Mouse (Mus musculus) gonadal fat pad, adult 2 months (tissue): Measurements from ENCODE around the gene Gm5286. TPM values are rescaled to one million over a fixed set of nuclear protein-coding genes. Genes with fewer than 3 reads are reported as not detected.
"Not testable (repeated sequence)": the region's sequence is repeated elsewhere in the genome, so short reads cannot be mapped to it uniquely, and the experiment has no call there.

Experiments
- DNase-seq: peaks from one replicate; pipeline ENCODE4 v3.0.0-alpha.2; 2012; ENCODE audit warnings: low read depth
- polyA plus RNA-seq: library from polyadenylated mRNA; depleted of rRNA; stranded (reverse); fragments of >200 nt; gene quantifications from 2 replicates; pipeline ENCODE4 v1.2.3, GENCODE M21; 2012; rRNA removed

Gene Gm5286
- not detected in 2 replicates for polyA plus RNA-seq

DNA sequence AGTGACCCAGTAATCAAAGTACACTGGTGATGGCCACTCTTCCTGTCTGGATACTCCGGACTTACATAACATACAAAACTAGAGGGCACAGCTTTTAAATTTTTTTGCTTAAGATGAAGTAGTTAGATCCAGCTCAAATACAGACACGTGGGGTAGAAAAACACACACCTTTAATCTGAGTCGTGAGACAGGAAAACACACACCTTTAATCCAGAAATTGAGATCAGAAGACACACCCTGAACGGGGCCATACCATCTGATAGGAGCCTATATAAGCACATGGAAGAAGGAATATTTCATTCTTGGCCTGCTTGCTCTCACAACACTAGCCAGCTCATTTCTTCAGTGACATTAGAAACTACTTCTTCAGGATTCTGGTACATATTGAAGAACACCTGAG lies at the start of gene Gm5286:
Gene Gm5286 (plus strand): TSS at position 301 of the 400 bp plus-strand sequence.
- not testable (repeated sequence) for DNase-seq

DNA sequence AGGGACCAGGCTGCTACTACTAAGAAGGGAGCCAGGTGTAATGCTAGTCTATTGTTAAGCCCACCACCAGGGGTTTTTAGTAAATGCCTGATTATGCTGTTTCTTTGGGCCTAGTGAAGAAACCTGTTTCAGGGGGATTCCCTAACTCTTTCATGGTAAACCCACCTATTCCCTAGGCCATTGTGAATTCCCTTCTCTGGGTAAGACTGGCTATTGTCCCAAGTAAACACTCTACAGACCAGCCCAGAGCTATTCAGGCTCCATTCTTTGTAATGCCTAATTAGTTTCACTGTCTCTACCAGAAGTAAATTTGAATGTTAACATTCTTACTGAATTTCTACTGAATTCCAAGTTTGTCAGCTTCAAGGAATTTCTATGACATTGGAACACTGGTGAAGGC lies 29.2 kb upstream of the Gm5286 start:
- not testable (repeated sequence) for DNase-seq

DNA sequence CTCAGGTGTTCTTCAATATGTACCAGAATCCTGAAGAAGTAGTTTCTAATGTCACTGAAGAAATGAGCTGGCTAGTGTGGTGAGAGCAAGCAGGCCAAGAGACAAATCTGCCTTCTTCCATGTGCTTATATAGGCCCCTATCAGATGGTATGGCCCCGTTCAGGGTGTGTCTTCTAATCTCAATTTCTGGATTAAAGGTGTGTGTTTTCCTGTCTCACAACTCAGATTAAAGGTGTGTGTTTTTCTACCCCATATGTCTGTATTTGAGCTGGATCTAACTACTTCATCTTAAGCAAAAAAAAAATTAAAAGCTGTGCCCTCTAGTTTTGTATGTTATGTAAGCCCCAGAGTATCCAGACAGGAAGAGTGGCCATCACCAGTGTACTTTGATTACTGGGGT lies 18.4 kb upstream of the Gm5286 start, which contains the start of gene Gm10696:
Gene Gm10696 (minus strand): TSS at position 101 of the 400 bp plus-strand sequence.
- DNase-seq, result not testable (repeated sequence)

Other genes starting within 250 kb of the Gm5286 start
- gene Tdpoz5, start 235.4 kb upstream of the Gm5286 start, polyA plus RNA-seq, result not detected in 2 replicates
- not detected in 2 replicates for gene Gm9125, start 141.8 kb upstream of the Gm5286 start, polyA plus RNA-seq
- not detected in 2 replicates for gene Gm10697, start 124.1 kb upstream of the Gm5286 start, polyA plus RNA-seq
- gene Gm10696, start 18.5 kb upstream of the Gm5286 start, polyA plus RNA-seq, result not detected in 2 replicates
- not detected in 2 replicates for gene Gm4778, start 67.3 kb downstream of the Gm5286 start, polyA plus RNA-seq
- 4.8 and 6.8 TPM in 2 replicates for gene Them4, start 113.4 kb downstream of the Gm5286 start, polyA plus RNA-seq
- gene Them5, start 145.4 kb downstream of the Gm5286 start, polyA plus RNA-seq, result 0.09 and 0.16 TPM in 2 replicates
- 0.42 and 0.69 TPM in 2 replicates for gene C2cd4d, start 165.7 kb downstream of the Gm5286 start, polyA plus RNA-seq
- gene Rorc, start 176.1 kb downstream of the Gm5286 start, polyA plus RNA-seq, result 13.6 and 18.5 TPM in 2 replicates
- 0.04 and 0.19 TPM in 2 replicates for gene Lingo4, start 201.8 kb downstream of the Gm5286 start, polyA plus RNA-seq
- 1.3 and 2.0 TPM in 2 replicates for gene Tdrkh, start 216.6 kb downstream of the Gm5286 start, polyA plus RNA-seq
- 28.0 and 29.0 TPM in 2 replicates for gene Mrpl9, start 246.6 kb downstream of the Gm5286 start, polyA plus RNA-seq
- gene Oaz3, start 247.2 kb downstream of the Gm5286 start, polyA plus RNA-seq, result 28.5 and 31.4 TPM in 2 replicates